Mouse (Mus musculus) stomach, postnatal 0 days (tissue): Measurements from ENCODE around the gene BC052040. TPM values are rescaled to one million over a fixed set of nuclear protein-coding genes. Genes with fewer than 3 reads are reported as not detected.

Experiments
- ATAC-seq: fragments of 200-750 bp; cut with Nextera tagmentation; 2 replicates; pipeline ENCODE4 v1.8.0; 2017; ENCODE audit not compliant: low FRiP score, low TSS enrichment
- DNase-seq: peaks from one replicate; pipeline ENCODE4 v3.0.0-alpha.2; 2016; ENCODE audit warnings: low spot score
- H3K27ac ChIP-seq: fragments of 300-500 bp; sonication (generic); replicated peaks from 2 replicates; pipeline ENCODE4 v1.5.1; 2014; ENCODE audit warnings: mild to moderate bottlenecking, control low read depth
- H3K27me3 ChIP-seq: fragments of 300-500 bp; sonication (generic); 2 replicates; pipeline ENCODE4 v1.6.1; 2014; ENCODE audit warnings: low read length; ENCODE audit not compliant: control insufficient read depth, insufficient read depth
- H3K36me3 ChIP-seq: fragments of 300-500 bp; sonication (generic); 2 replicates; pipeline ENCODE4 v1.6.1; 2014; ENCODE audit warnings: low read length, mixed read lengths; ENCODE audit not compliant: control insufficient read depth, insufficient read depth
- H3K4me1 ChIP-seq: fragments of 300-500 bp; sonication (generic); replicated peaks from 2 replicates; pipeline ENCODE4 v1.6.1; 2014; ENCODE audit warnings: antibody characterized with exemption; ENCODE audit not compliant: control insufficient read depth, insufficient read depth
- H3K4me2 ChIP-seq: fragments of 300-500 bp; sonication (generic); replicated peaks from 2 replicates; pipeline ENCODE4 v1.6.1; 2014; ENCODE audit warnings: low read depth, mild to moderate bottlenecking, control low read depth, moderate library complexity
- H3K4me3 ChIP-seq: fragments of 300-500 bp; sonication (generic); 2 replicates; pipeline ENCODE4 v1.5.1; 2014; ENCODE audit warnings: low read depth, low read length, control low read depth
- H3K9ac ChIP-seq: fragments of 300-500 bp; sonication (generic); 2 replicates; pipeline ENCODE4 v1.6.1; 2014; ENCODE audit warnings: mild to moderate bottlenecking, low read length, control low read depth, mixed read lengths
- H3K9me3 ChIP-seq: fragments of 300-500 bp; sonication (generic); 2 replicates; pipeline ENCODE4 v1.6.1; 2016; ENCODE audit warnings: low read length; ENCODE audit not compliant: control insufficient read depth
- CTCF ChIP-seq: IDR thresholded peaks from 2 replicates; pipeline ENCODE4 v1.5.1; 2016; ENCODE audit warnings: antibody characterized with exemption, low read depth, mild to moderate bottlenecking, moderate library complexity
- EP300 ChIP-seq: optimal IDR thresholded peaks from 2 replicates; pipeline ENCODE3; 2016; ENCODE audit warnings: antibody characterized with exemption
- WGBS: fragments of 180-500 bp; shearing (Covaris S2); extraction: QIAGEN DNeasy Blood & Tissue Kit; methylation state at CpG from one replicate; pipeline ENCODE4 v1.1.7; 2014; 5-methylcytosine and 5-hydroxymethylcytosine counted together
- polyA plus RNA-seq: library from polyadenylated mRNA; unstranded; fragments of >200 nt; fragmentation: Nextera tagmentation; extraction: Ambion mirVana; gene quantifications from 2 replicates; pipeline ENCODE4 v1.2.1, GENCODE M21; 2015

BC052040 gene
- polyA plus RNA-seq, 1 experiment from 2014 or later = 3.8 TPM

DNA sequence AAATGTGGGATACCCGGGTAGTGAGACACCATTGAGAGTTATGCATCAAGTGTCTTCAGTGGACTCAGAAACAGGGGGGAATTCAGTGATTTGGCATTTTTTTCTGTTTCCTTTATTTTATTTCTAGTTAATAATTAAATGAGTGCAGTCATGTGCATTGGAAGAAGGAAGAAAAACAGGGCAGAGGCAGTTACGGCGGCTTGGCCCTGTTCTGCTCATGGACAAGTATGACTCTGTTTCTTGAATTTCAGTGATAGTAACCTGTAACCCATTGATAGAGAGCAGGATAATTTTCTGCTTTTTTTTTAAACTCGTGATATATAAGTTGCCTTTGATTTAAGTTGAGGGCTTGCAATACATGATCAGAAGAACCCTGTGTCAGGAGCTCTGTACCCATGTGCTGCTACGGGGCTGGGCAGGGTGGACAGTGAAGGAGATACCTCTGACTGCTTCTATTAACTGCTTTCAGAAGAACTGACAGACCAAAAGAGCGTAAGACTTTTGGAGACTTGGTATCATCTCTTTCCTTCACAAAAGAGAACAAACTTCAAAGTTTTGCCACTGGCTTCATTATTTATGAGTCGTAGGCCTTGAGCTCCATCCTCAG, 91.6 kb downstream of the BC052040 start:
- 88% methylated on average over 7 of the region's 7 CpGs for WGBS
- Histone ChIP-seq H3K4me3 (no peak overlapping the region), H3K9ac (no peak overlapping the region), H3K4me1 (no peaks in the 10 kb centered on the region), H3K9me3 (no peaks in the 10 kb centered on the region), H3K27me3 (no peaks in the 10 kb centered on the region), H3K4me2 (no peak overlapping the region), H3K27ac (no peak overlapping the region), H3K36me3 (0 out of 2 replicates have a peak, but pooled peaks cover 3% of the 10 kb centered on the region)
- TF ChIP-seq EP300 (no peak), CTCF (no peak)
- DNase-seq (no peak), ATAC-seq (no peak)

GRCm38 (mm10) chr2:115678786-115679185, 97.3 kb downstream of the BC052040 start:
- H3K9me3 ChIP-seq = no peaks in the 10 kb centered on the region
- TF ChIP-seq EP300 (no peak), CTCF (no peak)
- ATAC-seq (no peak), DNase-seq (no peak)
- 70% methylated on average over 5 of the region's 5 CpGs for WGBS
- H3K4me3 ChIP-seq = no peak overlapping the region
- H3K27me3 ChIP-seq = no peaks in the 10 kb centered on the region
- no peak overlapping the region for H3K4me2 ChIP-seq
- no peak overlapping the region for H3K27ac ChIP-seq
- H3K36me3 ChIP-seq = no peaks in the 10 kb centered on the region
- no peaks in the 10 kb centered on the region for H3K4me1 ChIP-seq
- no peak overlapping the region for H3K9ac ChIP-seq

GRCm38 (mm10) chr2:115685250-115685649, 103.7 kb downstream of the BC052040 start:
- Histone ChIP-seq H3K27me3 (no peaks in the 10 kb centered on the region), H3K27ac (no peak overlapping the region), H3K9ac (no peak overlapping the region), H3K4me3 (no peak overlapping the region), H3K4me2 (no peak overlapping the region), H3K36me3 (no peaks in the 10 kb centered on the region), H3K9me3 (no peaks in the 10 kb centered on the region), H3K4me1 (no peaks in the 10 kb centered on the region)
- no peak for ATAC-seq
- no peak for DNase-seq
- 72% methylated on average over 3 of the region's 3 CpGs for WGBS
- TF ChIP-seq EP300 (no peak), CTCF (no peak)

GRCm38 (mm10) chr2:115687612-115688011, 106.1 kb downstream of the BC052040 start:
- no peak overlapping the region for H3K27ac ChIP-seq
- TF ChIP-seq CTCF = no peak
- no peak for TF ChIP-seq EP300
- H3K4me1 ChIP-seq = no peaks in the 10 kb centered on the region
- no peaks in the 10 kb centered on the region for H3K27me3 ChIP-seq
- DNase-seq = no peak
- H3K36me3 ChIP-seq = 0 out of 2 replicates have a peak, but pooled peaks cover 2% of the 10 kb centered on the region
- 95% methylated on average over 4 of the region's 4 CpGs for WGBS
- H3K9ac ChIP-seq = no peak overlapping the region
- no peaks in the 10 kb centered on the region for H3K9me3 ChIP-seq
- H3K4me2 ChIP-seq = no peak overlapping the region
- H3K4me3 ChIP-seq = no peak overlapping the region
- no peak for ATAC-seq

GRCm38 (mm10) chr2:115688282-115688681, 106.8 kb downstream of the BC052040 start:
- 87% methylated on average over 6 of the region's 6 CpGs for WGBS
- Histone ChIP-seq H3K27me3 (no peaks in the 10 kb centered on the region), H3K4me1 (no peaks in the 10 kb centered on the region), H3K9ac (no peak overlapping the region), H3K4me2 (no peak overlapping the region), H3K4me3 (no peak overlapping the region), H3K27ac (no peak overlapping the region), H3K9me3 (no peaks in the 10 kb centered on the region), H3K36me3 (0 out of 2 replicates have a peak, but pooled peaks cover 2% of the 10 kb centered on the region)
- DNase-seq = no peak
- TF ChIP-seq CTCF (no peak), EP300 (no peak)
- ATAC-seq = no peak

DNA sequence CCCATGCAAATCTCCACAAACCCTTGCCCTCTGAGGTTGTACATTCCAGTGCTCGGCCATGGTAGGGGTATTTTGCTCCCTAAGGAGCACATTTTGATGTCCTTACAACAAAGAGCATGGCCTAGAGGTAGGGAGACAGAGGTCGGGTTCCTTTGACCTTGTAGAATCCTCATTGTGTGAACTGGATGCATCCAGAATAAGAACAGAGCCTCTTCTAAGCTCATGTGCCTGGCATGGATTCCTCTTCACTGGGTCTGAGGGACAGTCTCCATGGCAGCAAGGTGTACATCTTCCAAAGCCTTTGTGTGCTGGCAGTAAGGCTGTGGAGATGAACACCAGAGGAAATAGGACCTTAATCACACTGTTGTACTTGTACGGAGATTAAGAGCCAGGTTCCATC, 112.3 kb downstream of the BC052040 start:
- Histone ChIP-seq H3K4me3 (no peak overlapping the region), H3K27me3 (no peaks in the 10 kb centered on the region), H3K4me2 (no peak overlapping the region), H3K36me3 (0 out of 2 replicates have a peak, but pooled peaks cover 2% of the 10 kb centered on the region), H3K9me3 (no peaks in the 10 kb centered on the region), H3K4me1 (no peaks in the 10 kb centered on the region), H3K27ac (no peak overlapping the region), H3K9ac (no peak overlapping the region)
- no peak for DNase-seq
- no peak for TF ChIP-seq EP300
- no peak for TF ChIP-seq CTCF
- 72% methylated on average over 3 of the region's 3 CpGs for WGBS
- no peak for ATAC-seq
